Mouse (Mus musculus) limb, embryonic 10.5 days (tissue): ENCODE measurements around the gene Hivep1. TPM values are rescaled to one million over a fixed set of nuclear protein-coding genes. Genes with fewer than 3 reads are reported as not detected.

Experiments used
- DNase-seq: peaks from one replicate; pipeline ENCODE4 v3.0.0-alpha.2; 2017; ENCODE audit warnings: low spot score
- H3K27ac ChIP-seq: fragments of 300-500 bp; sonication (generic); 2 replicates; pipeline ENCODE4 v1.5.1; 2016; ENCODE audit warnings: mild to moderate bottlenecking
- H3K27me3 ChIP-seq: fragments of 300-500 bp; sonication (generic); 2 replicates; pipeline ENCODE4 v1.6.1; 2016; ENCODE audit warnings: low read depth, mild to moderate bottlenecking; ENCODE audit not compliant: poor library complexity, severe bottlenecking
- H3K36me3 ChIP-seq: fragments of 300-500 bp; sonication (generic); 2 replicates; pipeline ENCODE4 v1.6.1; 2016; ENCODE audit warnings: mild to moderate bottlenecking, moderate library complexity
- H3K4me1 ChIP-seq: fragments of 300-500 bp; sonication (generic); 2 replicates; pipeline ENCODE4 v1.6.1; 2016
- H3K4me3 ChIP-seq: fragments of 300-500 bp; sonication (generic); 2 replicates; pipeline ENCODE4 v1.5.1; 2016; ENCODE audit warnings: mild to moderate bottlenecking, moderate library complexity
- H3K9me3 ChIP-seq: fragments of 300-500 bp; sonication (generic); replicated peaks from 2 replicates; pipeline ENCODE4 v1.6.1; 2016; ENCODE audit warnings: mild to moderate bottlenecking
- WGBS: fragments of 180-500 bp; shearing (Covaris S2); methylation state at CpG from one replicate; pipeline ENCODE4 v1.1.7; 2016; 5-methylcytosine and 5-hydroxymethylcytosine counted together
- polyA plus RNA-seq: library from polyadenylated mRNA; unstranded; fragments of >200 nt; fragmentation: Nextera tagmentation; extraction: Ambion mirVana; gene quantifications from 2 replicates; pipeline ENCODE4 v1.2.1, GENCODE M21; 2016

Hivep1 gene
- polyA plus RNA-seq = 7.1 and 9.4 TPM in 2 replicates

GRCm38 (mm10) chr13:42051961-42052695 lies at the start of gene Hivep1:
Gene Hivep1, plus strand, starts transcription at chr13:42052021.
- Histone ChIP-seq H3K27ac (peak within 1 kb of the TSS; percentile 97), H3K9me3 (no peaks in the 10 kb centered on the region), H3K27me3 (no peaks in the 10 kb centered on the region), H3K4me3 (peak within 1 kb of the TSS; percentile 93), H3K36me3 (peaks cover 19% of the 10 kb centered on the region), H3K4me1 (peaks cover 26% of the 10 kb centered on the region)
- DNase-seq = peak; percentile 82
- WGBS = under 1% methylated on average over 69 of the region's 100 CpGs

- no peak for DNase-seq
- H3K4me3 ChIP-seq = no peak overlapping the region
- no peaks in the 10 kb centered on the region for H3K36me3 ChIP-seq
- no peak overlapping the region for H3K27ac ChIP-seq
- H3K27me3 ChIP-seq = no peaks in the 10 kb centered on the region
- peaks cover 8% of the 10 kb centered on the region; the same call in 1 of the 2 replicates for H3K4me1 ChIP-seq
- no peaks in the 10 kb centered on the region for H3K9me3 ChIP-seq
- 82% methylated on average over 10 of the region's 10 CpGs for WGBS
Measured at GRCm38 (mm10) chr13:42015484-42016045, 36.3 kb upstream of the Hivep1 start.

GRCm38 (mm10) chr13:42016218-42016617 lies 35.6 kb upstream of the Hivep1 start:
- Histone ChIP-seq H3K27me3 (no peaks in the 10 kb centered on the region), H3K4me3 (no peak overlapping the region), H3K36me3 (no peaks in the 10 kb centered on the region), H3K9me3 (no peaks in the 10 kb centered on the region), H3K27ac (no peak overlapping the region), H3K4me1 (peaks cover 8% of the 10 kb centered on the region; the same call in 1 of the 2 replicates)
- 86% methylated on average over 5 of the region's 5 CpGs for WGBS
- DNase-seq = no peak

- no peak for DNase-seq
- H3K27me3 ChIP-seq = no peaks in the 10 kb centered on the region
- 70% methylated on average over 2 of the region's 2 CpGs for WGBS
- H3K4me1 ChIP-seq = peaks cover 8% of the 10 kb centered on the region; the same call in 1 of the 2 replicates
- no peak overlapping the region for H3K27ac ChIP-seq
- H3K9me3 ChIP-seq = no peaks in the 10 kb centered on the region
- no peak overlapping the region for H3K4me3 ChIP-seq
- H3K36me3 ChIP-seq = no peaks in the 10 kb centered on the region
Measured at GRCm38 (mm10) chr13:42018356-42018755, 33.5 kb upstream of the Hivep1 start.

GRCm38 (mm10) chr13:42041203-42041602 lies 10.6 kb upstream of the Hivep1 start:
- peaks cover 18% of the 10 kb centered on the region for H3K4me1 ChIP-seq
- no peak for DNase-seq
- WGBS = 7% methylated on average over 2 of the region's 2 CpGs
- H3K27me3 ChIP-seq = no peaks in the 10 kb centered on the region
- no peak overlapping the region for H3K27ac ChIP-seq
- H3K9me3 ChIP-seq = no peaks in the 10 kb centered on the region
- no peaks in the 10 kb centered on the region for H3K36me3 ChIP-seq
- H3K4me3 ChIP-seq = no peak overlapping the region

- DNase-seq = no peak
- Histone ChIP-seq H3K4me3 (no peak overlapping the region), H3K36me3 (no peaks in the 10 kb centered on the region), H3K27ac (no peak overlapping the region), H3K9me3 (no peaks in the 10 kb centered on the region), H3K4me1 (peaks cover 11% of the 10 kb centered on the region), H3K27me3 (no peaks in the 10 kb centered on the region)
- WGBS = 94% methylated on average over 7 of the region's 7 CpGs
Measured at GRCm38 (mm10) chr13:42043431-42043830, 8.4 kb upstream of the Hivep1 start.

- Histone ChIP-seq H3K36me3 (no peaks in the 10 kb centered on the region), H3K27ac (peak overlapping the region; percentile 95), H3K4me1 (peaks cover 24% of the 10 kb centered on the region), H3K9me3 (no peaks in the 10 kb centered on the region), H3K4me3 (peak overlapping the region; percentile 93), H3K27me3 (no peaks in the 10 kb centered on the region)
- under 1% methylated on average over 48 of the region's 48 CpGs for WGBS
- peak; percentile 82 for DNase-seq
Measured at GRCm38 (mm10) chr13:42048991-42049773, 2.6 kb upstream of the Hivep1 start.

GRCm38 (mm10) chr13:42049774-42050125 lies 2.1 kb upstream of the Hivep1 start:
- no peaks in the 10 kb centered on the region for H3K9me3 ChIP-seq
- peak overlapping the region; percentile 93 for H3K4me3 ChIP-seq
- peaks cover 26% of the 10 kb centered on the region for H3K4me1 ChIP-seq
- no peaks in the 10 kb centered on the region for H3K27me3 ChIP-seq
- peak overlapping the region; percentile 95 for H3K27ac ChIP-seq
- 3% methylated on average over 8 of the region's 8 CpGs for WGBS
- DNase-seq = no peak
- no peaks in the 10 kb centered on the region for H3K36me3 ChIP-seq

GRCm38 (mm10) chr13:42050160-42050559 lies 1.7 kb upstream of the Hivep1 start:
- DNase-seq = no peak
- Histone ChIP-seq H3K9me3 (no peaks in the 10 kb centered on the region), H3K4me3 (peak overlapping the region; percentile 93), H3K36me3 (no peaks in the 10 kb centered on the region), H3K4me1 (peaks cover 26% of the 10 kb centered on the region), H3K27ac (peak overlapping the region; percentile 95; the same call in 1 of the 2 replicates), H3K27me3 (no peaks in the 10 kb centered on the region)
- 12% methylated on average over 3 of the region's 3 CpGs for WGBS

GRCm38 (mm10) chr13:42050880-42051201 lies 980 bp upstream of the Hivep1 start:
- no peaks in the 10 kb centered on the region for H3K27me3 ChIP-seq
- H3K4me3 ChIP-seq = peak overlapping the region; percentile 93
- peaks cover 26% of the 10 kb centered on the region for H3K4me1 ChIP-seq
- DNase-seq = no peak
- H3K27ac ChIP-seq = peak overlapping the region; percentile 97
- H3K9me3 ChIP-seq = no peaks in the 10 kb centered on the region
- peaks cover 6% of the 10 kb centered on the region for H3K36me3 ChIP-seq
- 2% methylated on average over 10 of the region's 10 CpGs for WGBS

GRCm38 (mm10) chr13:42051202-42051906 lies 467 bp upstream of the Hivep1 start:
- H3K27ac ChIP-seq = peak overlapping the region; percentile 97
- H3K36me3 ChIP-seq = peaks cover 11% of the 10 kb centered on the region
- no peaks in the 10 kb centered on the region for H3K9me3 ChIP-seq
- H3K4me1 ChIP-seq = peaks cover 26% of the 10 kb centered on the region
- no peaks in the 10 kb centered on the region for H3K27me3 ChIP-seq
- WGBS = 1% methylated on average over 44 of the region's 51 CpGs
- DNase-seq = peak; percentile 99
- peak overlapping the region; percentile 93 for H3K4me3 ChIP-seq

- WGBS = under 1% methylated on average over 40 of the region's 41 CpGs
- peak overlapping the region; percentile 93 for H3K4me3 ChIP-seq
- H3K9me3 ChIP-seq = no peaks in the 10 kb centered on the region
- DNase-seq = peak; percentile 80
- peaks cover 26% of the 10 kb centered on the region for H3K4me1 ChIP-seq
- H3K27me3 ChIP-seq = no peaks in the 10 kb centered on the region
- H3K36me3 ChIP-seq = peaks cover 26% of the 10 kb centered on the region
- H3K27ac ChIP-seq = peak overlapping the region; percentile 97
Measured at GRCm38 (mm10) chr13:42052696-42053541, 1.1 kb downstream of the Hivep1 start.
